Mouse (Mus musculus): ENCODE measurements around the gene Hnrnpk.

DNA sequence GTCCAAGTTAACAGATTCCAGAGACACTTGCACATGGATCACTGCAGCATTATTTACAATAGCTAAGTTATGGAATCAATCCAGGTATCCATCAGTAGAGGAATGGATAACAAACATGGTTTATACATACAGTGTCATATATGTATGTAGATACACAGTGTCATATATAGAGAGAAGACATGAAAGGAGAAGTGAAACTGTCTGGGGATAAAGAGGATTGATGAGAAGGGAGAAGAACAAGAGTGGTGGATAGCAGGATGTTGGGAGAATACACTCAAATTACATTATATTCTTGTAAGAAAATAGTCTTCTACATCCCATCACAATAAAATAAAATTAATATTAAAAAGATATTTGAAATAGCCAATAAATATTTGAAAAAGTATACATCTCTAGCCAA is 50.1 kb downstream of the Hnrnpk start:
- TF ChIP-seq CTCF (IDR thresholded peaks at IDR 0.05; ENCODE audit: low read depth) (no peak), EP300 (optimal IDR thresholded peaks at IDR 0.05) (no peak)

All from stomach, postnatal 0 days (tissue).